Mouse (Mus musculus) layer of hippocampus, postnatal 10 days (tissue): ENCODE data around the gene Igf2r. TPM values are rescaled to one million over a fixed set of nuclear protein-coding genes. Genes with fewer than 3 reads are reported as not detected.
"Not testable (repeated sequence)": the region's sequence is repeated elsewhere in the genome, so short reads cannot be mapped to it uniquely, and the experiment has no call there.

Experiments
- DNase-seq, 2 experiments: peaks; one replicate each; pipeline ENCODE4 v3.0.0; 2021; ENCODE audit warnings: low spot score in 2 of 2
- total RNA-seq, 2 experiments: library from RNA; stranded (reverse); gene quantifications; 2 replicates each; pipeline ENCODE4 v1.2.3; 2021

Gene Igf2r
- total RNA-seq, 2 experiments from 2014 or later, result 25.5 to 27.7 TPM

- DNase-seq, result no peak
Observed at GRCm38 (mm10) chr17:12675646-12676045, 93.8 kb downstream of the Igf2r start, which contains the start of gene Slc22a1. Slc22a1 (minus strand) TSS chr17:12675829.

- DNase-seq, result not testable (repeated sequence)
Observed at GRCm38 (mm10) chr17:12674980-12675379, 94.5 kb downstream of the Igf2r start.

GRCm38 (mm10) chr17:12673871-12674270, 95.6 kb downstream of the Igf2r start:
- no peak for DNase-seq

- DNase-seq, result no peak
Observed at GRCm38 (mm10) chr17:12672285-12672790, 97.1 kb downstream of the Igf2r start.

- no peak for DNase-seq
Observed at GRCm38 (mm10) chr17:12671029-12671605, 98.3 kb downstream of the Igf2r start.

- no peak for DNase-seq
Observed at GRCm38 (mm10) chr17:12669363-12669679, 100.1 kb downstream of the Igf2r start.

- DNase-seq, result no peak
Observed at GRCm38 (mm10) chr17:12668478-12669362, 100.7 kb downstream of the Igf2r start.

GRCm38 (mm10) chr17:12664156-12664555, 105.3 kb downstream of the Igf2r start:
- no peak for DNase-seq

- DNase-seq, result peak; percentile 26 to 47
Observed at GRCm38 (mm10) chr17:12660572-12661260, 108.7 kb downstream of the Igf2r start.

GRCm38 (mm10) chr17:12659233-12659632, 110.2 kb downstream of the Igf2r start:
- no peak for DNase-seq

- DNase-seq, result no peak
Observed at GRCm38 (mm10) chr17:12658784-12659183, 110.7 kb downstream of the Igf2r start.

- DNase-seq, result no peak
Observed at GRCm38 (mm10) chr17:12655826-12656225, 113.6 kb downstream of the Igf2r start.

GRCm38 (mm10) chr17:12654061-12654460, 115.4 kb downstream of the Igf2r start:
- no peak for DNase-seq

GRCm38 (mm10) chr17:12652604-12653003, 116.9 kb downstream of the Igf2r start:
- no peak for DNase-seq

GRCm38 (mm10) chr17:12645461-12645860, 124.0 kb downstream of the Igf2r start:
- DNase-seq, result no peak

- DNase-seq, result no peak
Observed at GRCm38 (mm10) chr17:12641087-12641486, 128.4 kb downstream of the Igf2r start.

- no peak for DNase-seq
Observed at GRCm38 (mm10) chr17:12639585-12639984, 129.9 kb downstream of the Igf2r start.

- DNase-seq, result no peak
Observed at GRCm38 (mm10) chr17:12634814-12635213, 134.7 kb downstream of the Igf2r start.
